20 mouse cellular contexts compared by ENCODE assay signal in genomic region chr19:55018872-55019271, GRCm38 (mm10).
DNase-seq lines count a peak whose midpoint lies in the region; ATAC-seq lines count a peak whose summit lies in the region.
"Had no signal": no experiment of that assay in that cellular context is flagged by ENCODE, and none has a peak within 500 bp of the region (broad histone marks: within the 10 kb centered on the region; RNA-seq: fewer than 3 reads in every experiment).

No protein-coding gene starts in this region.

- H3K27ac ChIP-seq in neural tube, embryonic 13.5 days (replicated peaks) = 0 out of 2 replicates have a peak overlapping the region, but pooled peaks have one; percentile 64
- 0 out of 2 replicates have a peak overlapping the region, but pooled peaks have one; percentile 28 for H3K27ac ChIP-seq in midbrain, embryonic 15.5 days
- H3K27ac ChIP-seq: limb, embryonic 12.5 days; liver, embryonic 13.5 days; lung, embryonic 15.5 days; stomach, embryonic 15.5 days had no signal

- peak; percentile 94 for ATAC-seq in neural tube, embryonic 13.5 days (ENCODE audit: low read depth)
- peak; percentile 63 for ATAC-seq in midbrain, embryonic 15.5 days (replicated peaks)
- ATAC-seq: forebrain, embryonic 16.5 days; intestine, postnatal 0 days had no signal

- H3K9ac ChIP-seq in neural tube, embryonic 13.5 days = no peak overlapping the region
- no peak overlapping the region for H3K9ac ChIP-seq in midbrain, embryonic 15.5 days
- H3K9ac ChIP-seq: heart, embryonic 12.5 days; limb, embryonic 12.5 days; liver, embryonic 13.5 days; lung, embryonic 15.5 days; stomach, embryonic 15.5 days had no signal

- H3K4me3 ChIP-seq in neural tube, embryonic 13.5 days = no peak overlapping the region
- H3K4me3 ChIP-seq in midbrain, embryonic 15.5 days = no peak overlapping the region
- H3K4me3 ChIP-seq: erythroblast, embryonic 14.5 days; heart, embryonic 12.5 days; limb, embryonic 12.5 days; liver, embryonic 13.5 days; lung, embryonic 15.5 days; stomach, embryonic 15.5 days had no signal

- H3K4me1 ChIP-seq in neural tube, embryonic 13.5 days (replicated peaks) = peaks cover 15% of the 10 kb centered on the region
- peaks cover 13% of the 10 kb centered on the region for H3K4me1 ChIP-seq in midbrain, embryonic 15.5 days
- H3K4me1 ChIP-seq: heart, embryonic 12.5 days; liver, embryonic 13.5 days; lung, embryonic 15.5 days; stomach, embryonic 15.5 days had no signal

- 30% methylated on average over 1 of the region's 1 CpGs for WGBS in neural tube, embryonic 13.5 days
- WGBS in midbrain, embryonic 15.5 days = 37% methylated on average over 1 of the region's 1 CpGs

- H3K4me2 ChIP-seq in neural tube, embryonic 13.5 days = no peak overlapping the region
- no peak overlapping the region for H3K4me2 ChIP-seq in midbrain, embryonic 15.5 days
- H3K4me2 ChIP-seq: heart, embryonic 12.5 days; limb, embryonic 12.5 days; liver, embryonic 13.5 days; lung, embryonic 15.5 days; stomach, embryonic 15.5 days had no signal

- peak; percentile 18 for DNase-seq in heart, adult 11 months
- DNase-seq in heart, postnatal 14 days = no peak
- DNase-seq in neural tube, embryonic 10.5 days (ENCODE audit: extremely low spot score, low spot score) = no peak
- no peak for DNase-seq in thymus, postnatal 36 days
- DNase-seq in left cerebral cortex, postnatal 10 days (ENCODE audit: extremely low spot score in 1 of 2, low spot score in 2 of 2) = no peak
- DNase-seq: cerebellum, adult 11 months; cerebellum, postnatal 25 days; heart, postnatal 36 days; liver, embryonic 13.5 days; right cerebral cortex, postnatal 14 days had no signal

- H3K9me3 ChIP-seq in neural tube, embryonic 13.5 days = no peaks in the 10 kb centered on the region
- H3K9me3 ChIP-seq in midbrain, embryonic 15.5 days = no peaks in the 10 kb centered on the region
- H3K9me3 ChIP-seq: limb, embryonic 12.5 days; liver, embryonic 13.5 days; lung, embryonic 15.5 days; stomach, embryonic 15.5 days had no signal

- H3K27me3 ChIP-seq in neural tube, embryonic 13.5 days = no peaks in the 10 kb centered on the region
- H3K27me3 ChIP-seq in midbrain, embryonic 15.5 days (replicated peaks) = no peaks in the 10 kb centered on the region
- H3K27me3 ChIP-seq: CH12.LX; heart, embryonic 12.5 days; limb, embryonic 12.5 days; liver, embryonic 13.5 days; lung, embryonic 15.5 days; stomach, embryonic 15.5 days had no signal

- no peaks in the 10 kb centered on the region for H3K36me3 ChIP-seq in neural tube, embryonic 13.5 days
- no peaks in the 10 kb centered on the region for H3K36me3 ChIP-seq in midbrain, embryonic 15.5 days (replicated peaks)
- H3K36me3 ChIP-seq: heart, embryonic 12.5 days; limb, embryonic 12.5 days; liver, embryonic 13.5 days; lung, embryonic 15.5 days; stomach, embryonic 15.5 days had no signal

- intact Hi-C loops in heart, postnatal 14 days (cut with DNase I) = no loop called here
- intact Hi-C loops in left cerebral cortex, postnatal 10 days (cut with DNase I) = no loop called here
